Mouse (Mus musculus) heart, embryonic 14.5 days (tissue): ENCODE results near the gene Ralb. TPM values are rescaled to one million over a fixed set of nuclear protein-coding genes. Genes with fewer than 3 reads are reported as not detected.

ENCODE experiments used
- ATAC-seq: fragments of 200-750 bp; cut with Nextera tagmentation; 2 replicates; pipeline ENCODE4 v1.8.0; 2017; ENCODE audit warnings: low read depth, moderate TSS enrichment; ENCODE audit not compliant: insufficient number of reproducible peaks, insufficient read depth, low FRiP score
- H3K27ac ChIP-seq, 2 experiments: fragments of 200-500 bp in 1 of 2; fragments of 300-500 bp in 1 of 2; sonication (generic) in 1 of 2; replicated peaks in 1 of 2; 2 replicates each; pipeline ENCODE4 v1.5.1; 2012 to 2014; ENCODE audit warnings: low read depth in 2 of 2, low read length in 2 of 2, control low read depth in 1 of 2, mild to moderate bottlenecking in 1 of 2, mixed read lengths in 1 of 2; ENCODE audit not compliant: control insufficient read depth in 1 of 2, insufficient read depth in 1 of 2
- H3K27me3 ChIP-seq: fragments of 300-500 bp; sonication (generic); 2 replicates; pipeline ENCODE4 v1.6.1; 2014; ENCODE audit warnings: mild to moderate bottlenecking, low read length, control low read depth; ENCODE audit not compliant: control insufficient read depth, insufficient read depth
- H3K36me3 ChIP-seq: fragments of 300-500 bp; sonication (generic); 2 replicates; pipeline ENCODE4 v1.6.1; 2014; ENCODE audit warnings: mild to moderate bottlenecking, control low read depth, low read length, mixed read lengths; ENCODE audit not compliant: control insufficient read depth, insufficient read depth
- H3K4me1 ChIP-seq, 2 experiments: fragments of 200-500 bp in 1 of 2; fragments of 300-500 bp in 1 of 2; sonication (generic) in 1 of 2; 2 replicates each; pipeline ENCODE4 v1.6.1; 2012 to 2014; ENCODE audit warnings: low read length in 2 of 2, control low read depth in 1 of 2, mixed read lengths in 1 of 2; ENCODE audit not compliant: control insufficient read depth in 2 of 2, insufficient read depth in 2 of 2
- H3K4me2 ChIP-seq: fragments of 300-500 bp; sonication (generic); 2 replicates; pipeline ENCODE4 v1.6.1; 2014; ENCODE audit warnings: mild to moderate bottlenecking, low read length
- H3K4me3 ChIP-seq, 2 experiments: fragments of 200-500 bp in 1 of 2; fragments of 300-500 bp in 1 of 2; sonication (generic) in 1 of 2; 2 replicates each; pipeline ENCODE4 v1.5.1; 2012 to 2014; ENCODE audit warnings: low read length in 2 of 2, mild to moderate bottlenecking in 2 of 2, control low read depth in 1 of 2, low read depth in 1 of 2, moderate library complexity in 1 of 2; ENCODE audit not compliant: control insufficient read depth in 1 of 2, insufficient read depth in 1 of 2
- H3K9ac ChIP-seq: fragments of 300-500 bp; sonication (generic); 2 replicates; pipeline ENCODE4 v1.6.1; 2014; ENCODE audit warnings: mild to moderate bottlenecking, low read length
- H3K9me3 ChIP-seq: fragments of 300-500 bp; sonication (generic); 2 replicates; pipeline ENCODE4 v1.6.1; 2016; ENCODE audit warnings: low read length, control low read depth; ENCODE audit not compliant: control insufficient read depth
- WGBS: fragments of 180-500 bp; shearing (Covaris S2); extraction: QIAGEN DNeasy Blood & Tissue Kit; methylation state at CpG from one replicate; pipeline ENCODE4 v1.1.7; 2014; 5-methylcytosine and 5-hydroxymethylcytosine counted together
- polyA plus RNA-seq: library from polyadenylated mRNA; unstranded; fragments of >200 nt; fragmentation: Nextera tagmentation; extraction: Ambion mirVana; gene quantifications from 2 replicates; pipeline ENCODE4 v1.2.1, GENCODE M21; 2014

Ralb gene
- polyA plus RNA-seq: 116 and 127 TPM in 2 replicates

GRCm38 (mm10) chr1:119504260-119505062 lies at the start of gene Ralb:
TSS of gene Ralb (minus strand) at chr1:119504794.
- under 1% methylated on average over 57 of the region's 57 CpGs for WGBS
- Histone ChIP-seq H3K27me3 (no peaks in the 10 kb centered on the region), H3K36me3 (peaks cover 12% of the 10 kb centered on the region; the same call in 1 of the 2 replicates), H3K9ac (peak within 1 kb of the TSS; percentile 89), H3K4me1 (peaks cover 27 to 48% of the 10 kb centered on the region in 2 experiments), H3K9me3 (no peaks in the 10 kb centered on the region), H3K4me2 (peak within 1 kb of the TSS; percentile 69), H3K27ac (peak within 1 kb of the TSS; percentile 86 to 88), H3K4me3 (peak within 1 kb of the TSS; percentile 70 to 81)
- peak; percentile 99 for ATAC-seq

- 97% methylated on average over 1 of the region's 1 CpGs for WGBS
- Histone ChIP-seq H3K27ac (no peak overlapping the region), H3K27me3 (no peaks in the 10 kb centered on the region), H3K4me2 (no peak overlapping the region), H3K4me1 (peaks cover 0 to 1% of the 10 kb centered on the region in 2 experiments; a peak in 2 of 4 replicates), H3K9me3 (no peaks in the 10 kb centered on the region), H3K4me3 (no peak overlapping the region), H3K36me3 (peaks cover 29% of the 10 kb centered on the region), H3K9ac (no peak overlapping the region)
- no peak for ATAC-seq
Observed at GRCm38 (mm10) chr1:119551651-119552050, 47.1 kb upstream of the Ralb start.

GRCm38 (mm10) chr1:119550064-119550463 lies 45.5 kb upstream of the Ralb start:
- H3K27me3 ChIP-seq: no peaks in the 10 kb centered on the region
- H3K27ac ChIP-seq: no peak overlapping the region
- no peak for ATAC-seq
- H3K4me3 ChIP-seq: no peak overlapping the region
- H3K9me3 ChIP-seq: no peaks in the 10 kb centered on the region
- H3K36me3 ChIP-seq: peaks cover 29% of the 10 kb centered on the region
- WGBS: 87% methylated on average over 2 of the region's 2 CpGs
- H3K4me1 ChIP-seq: peaks cover 5 to 8% of the 10 kb centered on the region in 2 experiments; a peak in 3 of 4 replicates
- no peak overlapping the region for H3K4me2 ChIP-seq
- no peak overlapping the region for H3K9ac ChIP-seq

- WGBS: 59% methylated on average over 7 of the region's 7 CpGs
- peaks cover 24% of the 10 kb centered on the region for H3K36me3 ChIP-seq
- H3K27ac ChIP-seq: no peak overlapping the region
- H3K4me2 ChIP-seq: no peak overlapping the region
- peaks cover 7 to 14% of the 10 kb centered on the region in 2 experiments; a peak in 3 of 4 replicates for H3K4me1 ChIP-seq
- no peak for ATAC-seq
- no peak overlapping the region for H3K9ac ChIP-seq
- H3K27me3 ChIP-seq: no peaks in the 10 kb centered on the region
- no peaks in the 10 kb centered on the region for H3K9me3 ChIP-seq
- H3K4me3 ChIP-seq: no peak overlapping the region
Observed at GRCm38 (mm10) chr1:119549327-119549689, 44.7 kb upstream of the Ralb start.

- no peak overlapping the region for H3K4me2 ChIP-seq
- H3K36me3 ChIP-seq: peaks cover 19% of the 10 kb centered on the region; the same call in 1 of the 2 replicates
- no peaks in the 10 kb centered on the region for H3K9me3 ChIP-seq
- H3K27me3 ChIP-seq: no peaks in the 10 kb centered on the region
- ATAC-seq: no peak
- peaks cover 7 to 14% of the 10 kb centered on the region in 2 experiments; a peak in 3 of 4 replicates for H3K4me1 ChIP-seq
- no peak overlapping the region for H3K27ac ChIP-seq
- no peak overlapping the region for H3K9ac ChIP-seq
- WGBS: 65% methylated on average over 7 of the region's 7 CpGs
- no peak overlapping the region for H3K4me3 ChIP-seq
Observed at GRCm38 (mm10) chr1:119548668-119549326, 44.2 kb upstream of the Ralb start.

- no peak overlapping the region for H3K4me2 ChIP-seq
- H3K4me3 ChIP-seq: no peak overlapping the region
- no peaks in the 10 kb centered on the region for H3K9me3 ChIP-seq
- no peak for ATAC-seq
- H3K27ac ChIP-seq: no peak overlapping the region
- no peak overlapping the region for H3K9ac ChIP-seq
- 74% methylated on average over 3 of the region's 3 CpGs for WGBS
- peaks cover 7 to 18% of the 10 kb centered on the region in 2 experiments for H3K4me1 ChIP-seq
- peaks cover 12% of the 10 kb centered on the region; the same call in 1 of the 2 replicates for H3K36me3 ChIP-seq
- H3K27me3 ChIP-seq: no peaks in the 10 kb centered on the region
Observed at GRCm38 (mm10) chr1:119546490-119546889, 41.9 kb upstream of the Ralb start.

GRCm38 (mm10) chr1:119545671-119546070 lies 41.1 kb upstream of the Ralb start:
- no peak overlapping the region for H3K27ac ChIP-seq
- H3K4me2 ChIP-seq: no peak overlapping the region
- ATAC-seq: no peak
- peaks cover 8% of the 10 kb centered on the region; the same call in 1 of the 2 replicates for H3K36me3 ChIP-seq
- no peaks in the 10 kb centered on the region for H3K27me3 ChIP-seq
- no peaks in the 10 kb centered on the region for H3K9me3 ChIP-seq
- WGBS: 36% methylated on average over 4 of the region's 4 CpGs
- H3K4me3 ChIP-seq: no peak overlapping the region
- peaks cover 9 to 26% of the 10 kb centered on the region in 2 experiments for H3K4me1 ChIP-seq
- H3K9ac ChIP-seq: no peak overlapping the region
